Mouse (Mus musculus): ENCODE results near the gene Cdrt4. TPM values are rescaled to one million over a fixed set of nuclear protein-coding genes. Genes with fewer than 3 reads are reported as not detected.

Gene Cdrt4
- total RNA-seq, 2 experiments from 2014 or later, result 0.38 TPM; not detected in 1

DNA sequence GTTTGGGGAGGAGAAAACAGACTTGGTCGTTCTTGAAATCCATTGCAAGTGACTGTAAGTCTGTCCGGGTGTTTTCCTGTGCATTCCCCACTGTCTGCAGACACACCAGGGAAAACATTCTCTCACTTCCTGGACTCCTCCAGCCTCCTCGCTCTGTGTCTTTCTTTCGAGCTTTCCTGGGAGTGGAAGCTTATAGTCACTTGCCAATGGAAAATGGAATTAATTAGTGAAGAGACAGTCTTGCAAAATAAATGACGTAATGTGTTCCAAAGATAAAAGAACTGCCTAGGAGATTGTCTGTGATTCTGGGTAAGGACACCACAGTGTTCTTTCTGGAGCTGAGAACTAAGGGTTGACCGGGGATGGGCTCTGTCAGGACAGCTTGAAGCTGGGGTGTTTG, 7.5 kb upstream of the Cdrt4 start:
- no peak for DNase-seq

DNA sequence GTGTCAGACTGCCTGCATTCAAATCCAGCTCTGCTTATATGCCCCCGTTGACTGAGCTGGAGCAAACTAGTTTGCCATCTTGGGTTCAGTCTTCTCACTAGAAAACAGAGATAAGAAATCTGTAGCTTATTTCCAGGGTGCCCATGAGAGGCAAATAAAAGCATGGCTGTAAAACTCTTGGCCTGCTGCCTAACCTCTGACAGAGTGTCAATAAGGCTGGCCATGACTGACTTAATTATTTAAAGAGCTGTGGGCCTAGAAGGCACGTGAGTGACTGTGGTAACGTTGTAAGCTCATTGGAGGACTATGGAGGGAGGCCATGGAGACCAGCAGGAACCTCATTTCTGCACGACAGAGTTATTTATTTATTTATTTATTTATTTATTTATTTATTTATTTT, 5.5 kb upstream of the Cdrt4 start:
- no peak for DNase-seq

DNA sequence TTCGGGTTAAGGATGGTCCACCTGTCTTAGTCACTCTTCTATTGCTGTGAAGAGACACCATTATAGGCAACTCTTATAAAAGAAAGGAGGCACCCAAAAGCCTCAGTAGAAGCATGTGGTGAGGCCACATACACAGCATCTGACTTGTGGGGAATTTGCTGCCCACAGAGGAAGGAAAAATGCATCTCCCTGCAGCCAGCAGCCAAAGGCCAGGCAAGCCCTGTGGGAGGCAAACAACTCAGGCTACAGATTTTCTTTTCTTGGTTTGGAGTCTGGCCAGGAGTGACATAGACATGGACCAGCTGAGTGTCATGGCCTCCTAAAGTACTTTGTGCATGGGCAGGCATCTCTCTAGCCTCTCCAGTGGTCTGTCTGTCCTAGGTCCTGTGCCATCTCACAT, 1.4 kb upstream of the Cdrt4 start:
- peak; percentile 40 for DNase-seq

DNA sequence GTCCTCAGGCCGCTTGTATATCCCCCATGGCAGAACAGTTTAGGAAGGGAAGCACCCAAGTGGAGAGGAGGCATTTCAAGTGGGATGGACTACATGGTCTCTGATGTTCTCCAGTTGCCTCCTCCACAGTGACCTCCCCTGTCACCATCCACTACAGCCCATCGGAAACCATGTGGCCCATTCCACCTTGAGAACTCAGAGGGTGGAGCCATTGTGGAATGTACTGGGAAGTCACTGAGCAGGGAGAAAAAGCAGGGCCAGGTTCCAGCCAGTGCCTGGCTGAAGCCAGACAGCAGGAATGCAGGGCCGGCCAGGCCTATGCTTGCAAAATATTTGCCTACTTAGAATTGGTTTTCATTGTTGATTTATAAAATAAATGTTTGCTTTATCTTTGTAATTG, 3.8 kb downstream of the Cdrt4 start:
- DNase-seq, result no peak

DNA sequence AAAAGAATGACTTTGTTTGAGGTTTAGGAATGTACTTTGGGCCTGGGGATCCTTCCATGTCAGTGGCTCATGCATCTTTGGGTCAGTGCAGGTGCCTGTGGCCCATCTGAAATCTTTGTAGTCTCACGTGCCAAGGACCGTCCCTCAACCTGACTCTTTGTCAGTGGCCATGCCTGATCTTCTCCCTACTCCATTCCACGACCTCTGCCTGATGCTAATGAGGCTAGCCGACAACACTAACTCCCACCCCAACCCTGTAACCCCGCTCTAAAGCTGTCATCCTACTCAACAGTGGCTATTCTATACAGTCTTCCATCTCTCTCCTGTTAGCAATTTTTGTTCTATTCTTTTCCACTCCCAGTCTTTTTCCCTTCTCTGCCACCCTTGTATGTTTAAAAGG, 4.2 kb downstream of the Cdrt4 start:
- no peak for DNase-seq

DNA sequence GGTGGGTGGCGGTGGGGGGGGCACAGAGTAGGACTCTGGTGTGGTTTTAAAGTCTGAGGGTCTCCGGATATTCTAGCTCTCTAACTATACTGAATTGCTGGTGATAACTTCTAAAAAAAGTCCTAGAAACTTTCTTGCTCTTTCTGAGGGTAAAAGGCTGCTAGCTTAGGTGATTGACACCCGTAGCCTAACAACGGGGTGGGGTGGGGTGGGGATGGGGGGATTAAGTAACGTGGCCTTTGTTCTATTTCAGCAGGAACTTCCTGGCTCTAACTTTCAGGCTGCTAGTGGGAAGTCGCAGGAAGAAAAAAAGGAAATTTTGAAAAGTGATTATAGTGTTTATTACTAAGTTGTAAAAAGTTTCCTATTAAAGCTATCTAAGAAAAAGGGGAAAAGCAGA, 4.8 kb downstream of the Cdrt4 start:
- DNase-seq, result no peak

DNA sequence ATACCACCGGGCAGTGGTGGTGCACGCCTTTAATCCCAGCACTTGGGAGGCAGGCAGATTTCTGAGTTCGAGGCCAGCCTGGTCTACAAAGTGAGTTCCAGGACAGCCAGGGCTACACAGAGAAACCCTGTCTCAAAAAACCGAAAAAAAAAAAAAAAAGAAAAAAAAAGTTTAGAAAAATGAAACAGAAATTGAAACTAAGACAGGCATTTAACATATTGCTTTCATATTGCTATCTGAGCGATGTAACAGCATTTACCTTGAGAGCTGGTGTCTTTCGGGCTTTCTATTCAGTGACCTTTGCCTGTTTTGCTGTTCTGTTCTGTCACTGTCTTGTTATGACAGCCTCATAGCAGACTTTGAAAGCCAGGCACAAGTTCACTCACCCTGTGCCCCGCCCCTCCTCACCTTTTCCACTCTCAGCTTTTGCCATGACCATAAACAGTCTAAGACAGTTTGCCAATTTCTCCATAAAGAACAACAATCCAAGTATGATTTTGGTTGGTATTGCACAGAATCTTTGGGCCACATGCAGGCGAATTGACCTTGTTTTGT, 6.7 kb downstream of the Cdrt4 start:
- no peak for DNase-seq

DNA sequence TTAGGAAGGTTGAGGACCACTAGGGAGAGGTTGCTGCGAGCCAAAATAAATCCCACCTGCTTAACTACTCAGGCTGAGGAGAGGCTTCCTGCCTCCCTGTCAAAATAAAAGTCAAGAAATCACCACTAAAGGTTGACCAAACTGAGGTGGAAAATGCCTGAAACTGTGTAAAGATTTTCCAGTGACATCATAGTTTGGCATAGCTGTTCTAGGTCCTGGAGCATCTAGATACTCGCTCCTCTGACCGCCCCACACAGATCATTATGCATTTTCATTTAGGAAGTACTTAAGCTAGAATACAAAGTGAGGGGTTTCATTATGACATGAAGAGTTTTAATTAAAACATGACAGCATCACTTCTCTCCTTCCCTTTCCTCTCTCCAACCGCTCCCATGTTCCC, 12.3 kb downstream of the Cdrt4 start:
- no peak for DNase-seq

DNA sequence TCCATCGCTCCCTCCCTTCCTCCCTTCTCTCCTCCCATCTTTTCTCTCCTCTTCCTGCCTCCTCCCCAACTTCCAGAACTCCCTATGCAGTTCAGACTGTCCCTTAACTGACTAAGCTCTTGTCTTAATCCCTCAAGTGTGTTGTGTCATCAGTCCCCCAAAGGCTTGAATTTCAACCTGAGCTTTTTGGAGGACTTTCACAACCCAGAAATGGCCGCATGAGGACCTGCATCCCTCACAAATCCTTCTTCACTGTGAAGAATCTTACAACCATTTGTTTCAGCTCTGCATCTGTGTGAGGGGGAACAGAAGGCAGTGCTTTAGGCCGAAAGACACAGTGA, 15.4 kb downstream of the Cdrt4 start:
- DNase-seq, result no peak

DNA sequence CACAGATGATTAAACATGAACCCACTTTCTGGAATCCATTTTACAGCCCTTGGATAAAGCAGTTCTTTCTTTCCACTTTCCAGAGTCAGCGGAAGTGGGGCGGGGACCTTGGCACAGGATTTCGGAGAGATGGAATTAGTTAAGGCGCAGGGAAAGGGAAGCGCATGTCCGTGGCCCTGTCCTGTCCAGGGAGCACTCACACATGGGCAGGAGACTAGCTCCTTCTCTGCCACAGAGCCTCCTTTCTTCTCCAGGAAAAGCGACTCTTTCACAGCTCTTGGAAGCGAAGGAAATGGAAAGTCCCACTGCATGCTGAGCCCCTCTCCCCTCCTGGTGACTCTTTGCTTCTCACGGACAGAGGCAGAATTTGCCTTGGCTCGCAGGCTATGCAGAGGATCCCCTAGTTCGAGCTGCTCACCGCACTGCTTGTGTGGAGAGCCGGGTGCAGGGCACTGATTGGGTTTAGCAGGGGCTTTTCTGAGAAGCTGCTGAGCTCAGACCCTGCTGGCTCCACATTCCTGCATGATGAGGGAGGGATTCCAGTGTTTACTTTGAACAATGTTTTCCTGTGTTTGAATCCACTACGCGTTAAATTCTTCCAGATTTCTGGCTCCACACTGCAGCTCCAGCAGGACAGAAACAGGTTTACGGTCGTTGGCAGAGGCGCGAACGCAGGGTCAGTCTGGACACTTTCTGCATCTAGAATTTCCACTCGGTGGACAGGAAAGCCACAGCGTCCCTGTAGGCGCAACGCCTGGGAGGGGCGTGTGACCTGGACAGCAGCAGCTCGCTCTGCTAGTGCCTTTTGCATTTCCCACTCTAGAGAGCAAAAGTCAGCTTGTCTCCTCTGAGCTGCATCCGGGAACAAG, 16.0 kb downstream of the Cdrt4 start:
- peak; percentile 69 for DNase-seq

DNA sequence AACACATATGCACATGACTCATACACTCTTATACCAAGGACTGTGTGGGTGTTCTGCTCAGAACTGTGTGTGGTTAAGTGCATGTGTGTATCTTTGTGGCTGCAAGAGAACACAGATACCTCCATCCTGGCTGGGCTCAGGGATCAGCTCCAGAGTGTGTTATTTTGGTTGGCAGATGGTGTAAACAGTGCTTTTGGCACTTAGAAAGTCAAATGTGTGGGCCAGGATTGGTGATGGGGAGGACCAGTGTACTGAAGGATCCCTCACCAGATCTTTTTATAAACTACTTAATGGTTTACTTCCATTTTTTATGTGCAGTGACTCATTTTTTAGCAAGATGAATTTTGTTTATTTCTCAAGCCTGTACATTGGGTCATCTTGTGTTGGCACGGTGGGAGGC, 26.2 kb downstream of the Cdrt4 start:
- DNase-seq, result no peak

DNA sequence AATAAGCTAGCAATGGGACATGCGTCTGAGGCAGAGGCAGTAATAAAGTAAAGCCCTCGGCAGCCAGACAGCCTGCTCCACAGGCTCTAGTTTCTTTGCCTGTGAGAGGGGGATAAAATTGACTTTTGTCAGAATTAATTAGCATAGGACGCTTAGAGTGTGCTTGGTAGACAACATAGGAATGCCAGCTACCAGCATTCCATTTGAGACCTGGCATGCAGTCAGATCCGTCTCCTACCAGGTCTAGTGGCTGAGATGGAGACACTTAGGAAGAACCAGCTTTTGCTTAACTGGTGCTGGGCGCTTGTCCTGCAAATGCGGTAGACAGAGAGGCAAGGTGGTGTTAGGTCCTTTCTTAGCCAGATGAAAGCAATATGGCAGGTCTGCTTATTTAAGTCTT, 27.9 kb downstream of the Cdrt4 start:
- no peak for DNase-seq

DNA sequence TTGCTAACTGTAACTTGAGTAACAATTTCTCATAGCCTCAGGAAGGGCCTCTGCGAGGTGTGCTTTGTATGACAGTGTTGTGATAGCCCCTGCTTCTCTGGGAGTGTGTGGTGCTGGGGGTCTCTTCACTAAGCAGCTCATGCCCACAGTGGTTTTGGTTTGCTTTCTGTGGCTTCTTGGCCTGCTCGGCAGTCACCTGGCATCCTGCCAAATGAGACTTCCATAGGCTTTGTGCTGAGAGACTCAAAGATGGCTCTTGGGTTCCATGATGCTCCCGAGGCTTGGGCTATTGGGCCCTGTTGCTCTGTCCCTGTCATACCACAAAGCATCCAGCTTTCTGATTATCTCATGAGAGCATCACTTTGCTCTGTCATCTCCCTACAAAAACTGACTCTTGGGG, 30.7 kb downstream of the Cdrt4 start:
- DNase-seq, result peak; percentile 41

DNA sequence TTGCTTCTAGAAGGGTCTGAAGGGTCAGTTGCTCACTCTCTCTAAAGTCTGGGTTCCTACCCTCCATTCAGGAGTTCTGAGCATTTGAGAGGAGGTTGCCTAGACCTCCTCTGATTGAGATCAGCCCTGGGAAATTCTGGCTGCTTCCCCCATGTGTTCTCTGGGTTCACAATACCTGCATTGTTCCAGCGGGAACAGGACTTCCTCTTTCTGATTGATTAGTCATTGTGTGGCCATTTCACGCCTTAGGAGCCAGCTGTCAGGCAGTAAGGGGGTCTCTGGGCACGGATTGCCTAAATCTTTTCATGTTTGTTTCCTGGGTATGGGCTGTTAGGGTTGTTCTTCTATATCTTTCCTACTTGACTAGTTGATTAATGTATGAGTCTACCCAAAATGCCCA, 32.8 kb downstream of the Cdrt4 start:
- no peak for DNase-seq

DNA sequence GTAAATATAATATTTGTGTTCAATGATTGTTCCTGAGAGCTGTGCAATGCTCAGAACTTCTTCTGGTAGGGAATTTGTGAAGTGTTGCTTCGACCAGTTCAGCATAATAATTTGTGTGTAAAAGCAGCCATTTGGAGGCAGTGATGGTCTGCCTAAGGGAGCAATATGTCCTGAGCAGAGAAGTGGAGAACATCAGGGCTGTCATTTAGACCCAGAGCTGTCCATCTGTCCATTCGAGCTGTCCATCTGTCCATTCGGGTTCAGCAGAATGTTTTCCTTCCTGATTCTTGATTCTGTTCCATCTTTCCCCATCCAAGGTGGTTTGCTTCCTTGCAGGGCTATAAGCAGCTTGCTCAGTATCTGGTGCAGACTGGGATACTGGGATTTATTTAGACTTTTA, 33.4 kb downstream of the Cdrt4 start:
- no peak for DNase-seq

DNA sequence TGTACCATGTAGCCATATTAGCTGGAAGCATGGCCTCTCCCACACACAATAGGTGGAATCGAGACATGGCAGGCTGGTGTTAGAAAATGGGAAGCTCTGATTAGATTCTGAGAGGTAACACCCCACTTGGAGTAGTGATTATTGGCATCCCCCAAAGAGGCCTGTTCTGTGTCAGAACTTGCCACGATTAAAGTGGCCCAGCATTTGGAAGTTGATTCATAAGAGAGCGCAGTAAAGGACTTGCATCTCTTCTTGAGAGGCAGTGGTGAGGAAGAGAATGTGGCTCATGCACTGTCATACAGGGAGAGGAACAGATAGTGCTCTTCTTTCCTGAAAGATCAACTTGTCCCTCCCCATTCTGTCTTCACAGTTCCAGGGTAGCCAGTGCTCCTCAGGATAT, 34.1 kb downstream of the Cdrt4 start:
- DNase-seq, result no peak

DNA sequence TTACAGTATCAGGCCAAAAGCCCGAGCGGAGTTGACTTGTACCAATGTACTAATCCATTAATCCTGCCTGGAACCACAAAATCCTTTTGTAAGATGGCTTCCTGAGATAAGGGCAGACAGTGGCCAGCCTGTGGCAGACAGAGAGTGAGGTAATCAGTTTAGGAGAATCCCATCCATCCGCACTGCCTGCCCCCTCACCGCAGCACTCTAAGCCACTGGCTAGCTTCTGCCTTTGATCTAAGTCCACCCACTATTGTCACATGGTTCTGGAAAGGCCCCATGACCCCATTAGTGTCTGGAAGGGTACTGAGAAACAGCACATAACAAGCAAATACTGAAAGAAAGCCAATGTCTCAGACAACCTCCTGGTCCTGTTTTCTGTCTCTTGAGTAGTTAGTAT, 35.6 kb downstream of the Cdrt4 start:
- DNase-seq, result no peak

DNA sequence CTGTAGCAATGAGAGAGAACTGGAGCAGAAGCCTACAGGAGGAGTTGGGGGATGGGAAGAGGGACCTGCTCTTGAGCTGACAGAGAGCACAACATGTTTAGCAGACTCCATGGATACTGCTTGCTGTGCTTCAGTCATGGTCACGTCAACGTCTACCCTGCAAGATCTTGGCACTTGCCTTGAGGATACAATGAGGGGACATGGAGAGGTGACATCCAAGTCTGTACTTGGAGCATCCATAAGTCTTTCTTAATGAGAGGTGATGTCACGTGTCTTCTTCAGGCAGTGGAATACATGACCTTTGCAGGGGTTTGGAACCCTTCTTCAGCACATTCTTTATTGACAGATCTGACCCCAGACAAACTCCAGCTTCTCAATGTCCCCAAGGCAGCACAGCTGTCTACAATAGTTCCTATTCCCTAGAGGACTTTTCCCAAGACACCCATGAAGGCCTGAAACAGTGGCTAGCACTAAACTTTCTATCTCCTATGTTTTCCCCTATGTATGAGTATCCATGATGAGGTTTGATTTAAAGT, 39.2 kb downstream of the Cdrt4 start:
- DNase-seq, result no peak

DNA sequence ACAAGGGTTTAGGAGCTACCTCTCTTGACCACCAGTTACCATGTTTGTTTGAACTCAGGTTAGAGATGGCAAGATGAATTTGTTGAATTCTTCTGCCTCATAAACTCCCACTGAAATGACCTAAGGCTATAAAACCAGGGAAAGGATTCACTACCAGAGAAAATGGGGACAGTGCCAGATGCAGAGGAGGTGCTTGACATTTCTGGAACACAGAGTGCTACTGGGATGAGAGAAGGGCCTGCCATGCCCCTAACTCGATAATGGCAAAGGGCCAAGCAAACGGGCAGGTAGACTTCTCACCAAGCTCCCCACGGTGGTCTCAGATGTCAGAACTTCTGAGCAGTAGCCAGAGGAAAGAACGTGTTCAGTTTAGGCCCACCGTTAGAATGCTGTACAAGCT, 39.8 kb downstream of the Cdrt4 start:
- DNase-seq, result no peak

DNA sequence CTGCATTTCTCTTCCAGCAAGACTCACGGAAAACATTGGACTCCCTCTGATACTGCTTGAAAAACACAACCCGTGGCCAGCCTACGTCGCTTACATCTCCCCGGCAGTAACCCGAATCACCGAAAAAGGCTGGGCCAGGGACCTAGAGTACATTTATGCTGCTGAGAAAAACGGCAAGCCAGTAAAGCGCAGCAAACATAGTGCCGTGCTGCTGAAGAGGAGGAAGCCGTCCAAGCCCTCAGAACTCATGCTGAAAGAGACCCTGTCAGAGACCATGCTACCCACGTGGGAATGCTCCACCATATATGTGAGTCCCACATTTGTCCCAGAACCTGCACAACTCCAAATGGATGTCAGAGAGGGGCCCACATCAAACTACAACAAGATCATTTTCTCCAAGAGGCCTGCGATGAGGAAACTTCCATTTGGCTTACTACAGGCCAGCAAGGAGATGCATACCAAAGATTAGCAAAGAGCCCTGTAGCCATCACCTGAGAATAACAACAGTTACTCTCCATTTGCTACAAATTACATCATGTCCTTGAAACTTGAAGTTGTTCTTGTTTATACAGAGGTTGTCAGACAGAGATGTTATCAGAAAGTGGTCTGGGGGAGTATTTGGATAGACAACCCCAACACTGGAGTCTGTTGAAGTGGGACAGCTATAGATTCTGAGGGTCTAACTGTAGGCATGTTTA, 41.7 kb downstream of the Cdrt4 start:
- no peak for DNase-seq

DNA sequence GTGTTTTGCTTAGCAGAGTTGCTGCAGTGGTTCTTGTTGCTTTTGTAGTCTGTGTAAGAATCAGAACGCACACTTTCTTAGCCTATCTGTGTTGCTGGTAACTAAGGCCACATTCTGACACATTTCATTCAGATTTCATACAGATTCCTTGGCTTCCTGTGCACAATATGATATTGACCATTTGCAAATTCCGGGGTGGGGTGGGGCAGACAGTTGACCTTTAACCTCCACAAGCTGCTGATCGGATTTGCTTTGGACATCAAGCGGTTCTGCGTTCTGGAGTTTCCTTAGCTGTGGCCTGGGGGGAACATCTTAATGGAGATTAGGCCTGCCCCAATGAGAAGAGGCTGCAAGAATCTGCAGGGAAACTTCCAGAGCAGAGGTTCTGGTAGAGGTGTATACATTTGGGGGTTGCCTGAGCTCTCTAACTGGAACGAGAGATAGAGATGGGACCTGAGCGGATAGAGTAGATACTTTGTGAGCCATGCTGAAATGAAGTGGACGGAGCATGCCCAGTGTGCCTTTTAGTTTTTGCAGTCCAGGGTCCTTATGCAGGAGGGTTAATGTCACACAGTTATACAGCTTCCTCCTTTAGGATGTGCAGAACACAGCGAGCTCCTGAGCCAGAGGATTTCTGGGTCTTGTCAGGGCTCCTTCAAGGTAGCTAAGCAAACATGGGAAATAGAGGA, 44.2 kb downstream of the Cdrt4 start:
- DNase-seq, result no peak

DNA sequence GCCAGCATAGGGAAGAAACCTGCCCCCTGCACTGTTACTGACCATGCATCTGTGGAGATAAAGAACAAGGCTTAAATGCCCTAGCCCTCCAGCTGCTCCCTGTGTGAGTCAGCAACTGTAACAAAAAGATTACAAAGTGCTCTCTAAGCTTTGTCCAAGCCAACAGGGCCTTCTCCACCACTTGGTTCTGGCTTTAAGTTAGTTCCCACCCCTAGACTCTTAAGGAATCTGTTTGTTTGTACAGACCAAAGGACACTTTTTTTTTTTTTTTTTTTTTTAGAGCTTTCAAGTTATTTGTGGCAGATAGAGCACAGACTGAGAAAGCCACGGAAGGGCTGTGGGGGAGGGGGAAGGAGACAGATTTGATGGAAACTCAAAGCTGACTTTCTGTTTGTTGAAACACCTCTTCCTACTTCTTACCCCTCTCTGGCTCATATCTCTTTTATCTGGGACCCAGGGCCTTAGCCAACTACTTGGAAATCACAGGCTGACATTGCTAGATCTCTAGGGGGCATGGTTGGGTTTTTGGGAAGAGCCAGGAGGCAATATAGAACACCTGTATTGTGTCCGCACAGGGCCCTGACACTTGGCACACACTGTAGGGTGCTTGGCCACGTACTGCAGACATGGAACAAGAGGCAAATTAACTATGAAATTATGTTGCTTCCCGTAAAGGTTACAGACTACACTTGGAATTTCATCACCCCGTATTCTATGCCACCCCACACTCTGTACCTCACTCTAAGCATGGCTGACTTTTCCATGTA, 44.9 kb downstream of the Cdrt4 start:
- no peak for DNase-seq

Measured in heart, postnatal 4 days (tissue).